Mouse (Mus musculus) liver, embryonic 15.5 days (tissue): Measurements from ENCODE around the gene Ush2a. TPM values are rescaled to one million over a fixed set of nuclear protein-coding genes. Genes with fewer than 3 reads are reported as not detected.

Source experiments
- ATAC-seq: fragments of 200-750 bp; cut with Nextera tagmentation; 2 replicates; pipeline ENCODE4 v1.8.0; 2017; ENCODE audit warnings: moderate number of reproducible peaks, mild to moderate bottlenecking, moderate library complexity; ENCODE audit not compliant: insufficient read depth
- H3K27ac ChIP-seq: fragments of 300-500 bp; sonication (generic); replicated peaks from 2 replicates; pipeline ENCODE4 v1.5.1; 2015; ENCODE audit warnings: mild to moderate bottlenecking, inconsistent platforms
- H3K27me3 ChIP-seq: fragments of 300-500 bp; sonication (generic); 2 replicates; pipeline ENCODE4 v1.6.1; 2015; ENCODE audit warnings: mild to moderate bottlenecking, inconsistent platforms
- H3K36me3 ChIP-seq: fragments of 300-500 bp; sonication (generic); replicated peaks from 2 replicates; pipeline ENCODE4 v1.6.1; 2015; ENCODE audit warnings: moderate library complexity, mild to moderate bottlenecking, inconsistent platforms
- H3K4me1 ChIP-seq: fragments of 300-500 bp; sonication (generic); replicated peaks from 2 replicates; pipeline ENCODE4 v1.6.1; 2015; ENCODE audit warnings: inconsistent platforms
- H3K4me2 ChIP-seq: fragments of 300-500 bp; sonication (generic); 2 replicates; pipeline ENCODE4 v1.6.1; 2015; ENCODE audit warnings: moderate library complexity, mild to moderate bottlenecking, inconsistent platforms
- H3K4me3 ChIP-seq: fragments of 300-500 bp; sonication (generic); replicated peaks from 2 replicates; pipeline ENCODE4 v1.5.1; 2015; ENCODE audit warnings: mild to moderate bottlenecking, inconsistent platforms
- H3K9ac ChIP-seq: fragments of 300-500 bp; sonication (generic); 2 replicates; pipeline ENCODE4 v1.6.1; 2015; ENCODE audit warnings: moderate library complexity, mild to moderate bottlenecking, inconsistent platforms
- H3K9me3 ChIP-seq: fragments of 300-500 bp; sonication (generic); replicated peaks from 2 replicates; pipeline ENCODE4 v1.6.1; 2016; ENCODE audit warnings: inconsistent platforms
- WGBS: fragments of 180-500 bp; shearing (Covaris S2); methylation state at CpG from one replicate; pipeline ENCODE4 v1.1.7; 2015; ENCODE audit warnings: mixed read lengths; ENCODE audit not compliant: insufficient replicate concordance; 5-methylcytosine and 5-hydroxymethylcytosine counted together
- polyA plus RNA-seq: library from polyadenylated mRNA; unstranded; fragments of >200 nt; fragmentation: Nextera tagmentation; extraction: Ambion mirVana; gene quantifications from 2 replicates; pipeline ENCODE4 v1.2.1, GENCODE M21; 2015

Gene Ush2a
- polyA plus RNA-seq, 1 experiment from 2014 or later: not detected

DNA sequence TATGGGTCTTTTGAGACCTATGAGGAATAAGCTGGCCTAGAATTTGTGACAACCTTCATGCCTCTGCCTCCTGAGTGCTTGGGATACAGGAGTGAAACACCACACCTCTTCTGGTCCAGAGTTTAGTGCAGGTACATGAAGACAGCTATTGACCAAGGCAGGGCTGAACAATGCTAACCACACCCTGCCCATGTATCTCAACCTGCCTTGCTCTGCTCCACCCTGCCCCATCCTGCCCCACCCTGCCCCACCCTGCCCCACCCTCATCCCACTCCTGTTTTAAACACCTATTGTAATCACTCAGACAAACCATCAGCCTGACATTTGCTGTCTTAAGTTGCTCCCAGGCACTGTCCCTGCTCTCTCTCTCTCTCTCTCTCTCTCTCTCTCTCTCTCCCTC is 344.6 kb downstream of the Ush2a start:
- no peaks in the 10 kb centered on the region for H3K27me3 ChIP-seq
- ATAC-seq: no peak
- no peaks in the 10 kb centered on the region for H3K9me3 ChIP-seq
- H3K27ac ChIP-seq: no peak overlapping the region
- H3K4me2 ChIP-seq: no peak overlapping the region
- no peaks in the 10 kb centered on the region for H3K36me3 ChIP-seq
- no peak overlapping the region for H3K4me3 ChIP-seq
- no peak overlapping the region for H3K9ac ChIP-seq
- H3K4me1 ChIP-seq: no peaks in the 10 kb centered on the region

- no peaks in the 10 kb centered on the region for H3K4me1 ChIP-seq
- WGBS: 56% methylated on average over 5 of the region's 5 CpGs
- H3K4me3 ChIP-seq: no peak overlapping the region
- no peak overlapping the region for H3K4me2 ChIP-seq
- ATAC-seq: no peak
- H3K27me3 ChIP-seq: no peaks in the 10 kb centered on the region
- no peaks in the 10 kb centered on the region for H3K36me3 ChIP-seq
- H3K9me3 ChIP-seq: no peaks in the 10 kb centered on the region
- H3K27ac ChIP-seq: no peak overlapping the region
- H3K9ac ChIP-seq: no peak overlapping the region
Measured at GRCm38 (mm10) chr1:188616547-188616946, 354.7 kb downstream of the Ush2a start.

DNA sequence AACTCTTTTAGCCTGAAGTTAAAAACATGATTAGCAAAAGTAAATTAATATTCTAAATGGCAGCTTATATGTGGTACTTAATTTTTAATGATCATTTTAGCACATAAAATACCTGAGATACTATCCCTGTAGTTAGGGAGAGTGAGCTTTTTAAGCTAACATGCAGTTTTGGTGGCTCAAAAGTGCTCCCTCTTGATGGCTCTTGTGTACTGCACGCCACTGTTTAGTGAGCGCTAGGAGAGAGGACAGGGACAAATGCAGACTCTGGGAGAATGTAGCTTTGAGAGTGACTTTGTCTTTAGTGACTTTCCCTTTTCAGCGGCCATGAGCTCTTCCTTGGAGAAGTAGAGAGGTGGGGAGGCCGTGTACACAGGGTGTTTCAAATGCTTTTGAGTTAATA is 371.9 kb downstream of the Ush2a start:
- H3K27ac ChIP-seq: no peak overlapping the region
- no peaks in the 10 kb centered on the region for H3K27me3 ChIP-seq
- H3K9ac ChIP-seq: no peak overlapping the region
- H3K4me3 ChIP-seq: no peak overlapping the region
- 40% methylated on average over 4 of the region's 4 CpGs for WGBS
- H3K9me3 ChIP-seq: no peaks in the 10 kb centered on the region
- H3K4me1 ChIP-seq: no peaks in the 10 kb centered on the region
- no peak for ATAC-seq
- H3K4me2 ChIP-seq: no peak overlapping the region
- no peaks in the 10 kb centered on the region for H3K36me3 ChIP-seq

- Histone ChIP-seq H3K4me3 (no peak overlapping the region), H3K4me1 (no peaks in the 10 kb centered on the region), H3K9ac (no peak overlapping the region), H3K36me3 (no peaks in the 10 kb centered on the region), H3K27me3 (no peaks in the 10 kb centered on the region), H3K4me2 (no peak overlapping the region), H3K27ac (no peak overlapping the region), H3K9me3 (no peaks in the 10 kb centered on the region)
- no peak for ATAC-seq
Measured at GRCm38 (mm10) chr1:188639666-188640065, 377.8 kb downstream of the Ush2a start.

DNA sequence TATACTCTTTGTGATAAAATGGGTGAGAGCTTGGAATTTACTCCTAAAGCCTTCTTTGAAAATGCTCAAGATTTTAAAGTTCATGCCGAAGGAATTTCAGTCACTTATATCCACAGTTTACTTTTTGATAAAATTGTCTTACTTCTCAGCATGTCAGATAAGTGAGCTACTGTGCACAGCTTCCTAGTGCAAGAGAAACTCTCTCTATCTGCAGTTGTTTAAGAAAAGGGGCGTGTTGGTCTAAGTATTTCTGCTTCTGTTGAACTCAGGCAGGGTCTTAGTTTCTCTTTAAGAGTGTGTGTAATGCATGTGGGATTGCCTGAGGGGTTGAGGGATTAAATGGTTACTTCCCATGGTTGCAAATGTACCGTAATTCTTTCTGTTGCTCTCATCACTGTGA is 381.3 kb downstream of the Ush2a start:
- Histone ChIP-seq H3K9ac (no peak overlapping the region), H3K36me3 (no peaks in the 10 kb centered on the region), H3K4me3 (no peak overlapping the region), H3K4me1 (no peaks in the 10 kb centered on the region), H3K27ac (no peak overlapping the region), H3K9me3 (no peaks in the 10 kb centered on the region), H3K27me3 (no peaks in the 10 kb centered on the region), H3K4me2 (no peak overlapping the region)
- ATAC-seq: no peak
- WGBS: 56% methylated on average over 3 of the region's 3 CpGs

- no peak overlapping the region for H3K9ac ChIP-seq
- H3K9me3 ChIP-seq: no peaks in the 10 kb centered on the region
- no peak overlapping the region for H3K4me2 ChIP-seq
- no peak overlapping the region for H3K27ac ChIP-seq
- 52% methylated on average over 3 of the region's 3 CpGs for WGBS
- no peaks in the 10 kb centered on the region for H3K36me3 ChIP-seq
- no peak overlapping the region for H3K4me3 ChIP-seq
- no peak for ATAC-seq
- H3K4me1 ChIP-seq: no peaks in the 10 kb centered on the region
- no peaks in the 10 kb centered on the region for H3K27me3 ChIP-seq
Measured at GRCm38 (mm10) chr1:188653001-188653400, 391.2 kb downstream of the Ush2a start.

GRCm38 (mm10) chr1:188656121-188656520 is 394.3 kb downstream of the Ush2a start:
- H3K4me2 ChIP-seq: no peak overlapping the region
- no peaks in the 10 kb centered on the region for H3K9me3 ChIP-seq
- WGBS: 76% methylated on average over 12 of the region's 12 CpGs
- no peaks in the 10 kb centered on the region; the same call in 1 of the 2 replicates for H3K27me3 ChIP-seq
- ATAC-seq: no peak
- no peaks in the 10 kb centered on the region for H3K4me1 ChIP-seq
- no peak overlapping the region for H3K4me3 ChIP-seq
- H3K36me3 ChIP-seq: no peaks in the 10 kb centered on the region
- no peak overlapping the region for H3K9ac ChIP-seq
- no peak overlapping the region for H3K27ac ChIP-seq

GRCm38 (mm10) chr1:188659159-188659558 is 397.3 kb downstream of the Ush2a start:
- Histone ChIP-seq H3K27me3 (no peaks in the 10 kb centered on the region; the same call in 1 of the 2 replicates), H3K9ac (no peak overlapping the region), H3K4me3 (no peak overlapping the region), H3K9me3 (no peaks in the 10 kb centered on the region), H3K36me3 (no peaks in the 10 kb centered on the region), H3K4me2 (no peak overlapping the region), H3K27ac (no peak overlapping the region), H3K4me1 (no peaks in the 10 kb centered on the region)
- 28% methylated on average over 3 of the region's 3 CpGs for WGBS
- ATAC-seq: no peak

DNA sequence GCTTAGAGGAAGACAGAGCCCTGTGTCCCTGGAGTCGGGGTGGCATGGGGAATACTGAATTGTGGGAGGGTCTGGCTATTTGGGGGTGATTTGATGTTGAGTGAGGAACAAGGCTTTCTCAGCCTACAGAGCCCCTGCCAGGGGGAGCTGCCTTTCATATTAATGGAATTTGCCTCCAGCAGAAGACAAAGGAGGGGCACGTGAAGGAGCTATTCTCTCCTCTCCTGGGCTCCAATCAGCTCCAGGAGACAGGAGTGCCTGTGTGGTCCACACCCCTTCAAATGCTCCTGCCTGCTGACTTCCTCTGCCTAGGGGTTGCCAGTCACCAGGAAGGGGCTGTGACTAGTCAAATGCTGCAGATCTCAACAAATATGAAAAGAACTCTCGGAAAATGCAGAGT is 398.5 kb downstream of the Ush2a start:
- Histone ChIP-seq H3K27me3 (no peaks in the 10 kb centered on the region; the same call in 1 of the 2 replicates), H3K9ac (no peak overlapping the region), H3K9me3 (no peaks in the 10 kb centered on the region), H3K36me3 (no peaks in the 10 kb centered on the region), H3K4me1 (no peaks in the 10 kb centered on the region), H3K4me3 (no peak overlapping the region), H3K4me2 (0 out of 2 replicates have a peak overlapping the region, but pooled peaks have one; percentile 7), H3K27ac (no peak overlapping the region)
- no peak for ATAC-seq
- 17% methylated on average over 3 of the region's 3 CpGs for WGBS

GRCm38 (mm10) chr1:188660882-188661281 is 399.1 kb downstream of the Ush2a start:
- 12% methylated on average over 8 of the region's 8 CpGs for WGBS
- ATAC-seq: no peak
- Histone ChIP-seq H3K4me1 (no peaks in the 10 kb centered on the region), H3K4me3 (no peak overlapping the region), H3K4me2 (peak overlapping the region; percentile 7; the same call in 1 of the 2 replicates), H3K9me3 (no peaks in the 10 kb centered on the region), H3K27me3 (no peaks in the 10 kb centered on the region; the same call in 1 of the 2 replicates), H3K9ac (no peak overlapping the region), H3K36me3 (no peaks in the 10 kb centered on the region), H3K27ac (no peak overlapping the region)

- Histone ChIP-seq H3K36me3 (no peaks in the 10 kb centered on the region), H3K27me3 (no peaks in the 10 kb centered on the region), H3K9me3 (no peaks in the 10 kb centered on the region), H3K27ac (no peak overlapping the region), H3K4me3 (no peak overlapping the region), H3K9ac (no peak overlapping the region), H3K4me1 (no peaks in the 10 kb centered on the region), H3K4me2 (no peak overlapping the region)
- WGBS: 75% methylated on average over 8 of the region's 8 CpGs
- no peak for ATAC-seq
Measured at GRCm38 (mm10) chr1:188667460-188667859, 405.6 kb downstream of the Ush2a start.

GRCm38 (mm10) chr1:188668513-188668912 is 406.7 kb downstream of the Ush2a start:
- H3K9ac ChIP-seq: no peak overlapping the region
- 29% methylated on average over 12 of the region's 12 CpGs for WGBS

More at GRCm38 (mm10) chr1:188668513-188668912, 406.7 kb downstream of the Ush2a start:
- no peaks in the 10 kb centered on the region for H3K9me3 ChIP-seq
- H3K27ac ChIP-seq: no peak overlapping the region
- no peak for ATAC-seq
- no peaks in the 10 kb centered on the region for H3K4me1 ChIP-seq
- H3K4me2 ChIP-seq: no peak overlapping the region
- no peaks in the 10 kb centered on the region for H3K36me3 ChIP-seq
- H3K27me3 ChIP-seq: no peaks in the 10 kb centered on the region
- no peak overlapping the region for H3K4me3 ChIP-seq
